Mouse (Mus musculus) kidney, postnatal 4 days (tissue): ENCODE data around the gene Med17.

ENCODE experiments used
- DNase-seq, 2 experiments: peaks; one replicate each; pipeline ENCODE4 v3.0.0; 2021; ENCODE audit warnings: mixed read lengths in 2 of 2

Gene Med17

GRCm38 (mm10) chr9:15233604-15234003, 46.1 kb downstream of the Med17 start:
- DNase-seq, result no peak

GRCm38 (mm10) chr9:15232445-15232844, 47.3 kb downstream of the Med17 start:
- no peak for DNase-seq

DNA sequence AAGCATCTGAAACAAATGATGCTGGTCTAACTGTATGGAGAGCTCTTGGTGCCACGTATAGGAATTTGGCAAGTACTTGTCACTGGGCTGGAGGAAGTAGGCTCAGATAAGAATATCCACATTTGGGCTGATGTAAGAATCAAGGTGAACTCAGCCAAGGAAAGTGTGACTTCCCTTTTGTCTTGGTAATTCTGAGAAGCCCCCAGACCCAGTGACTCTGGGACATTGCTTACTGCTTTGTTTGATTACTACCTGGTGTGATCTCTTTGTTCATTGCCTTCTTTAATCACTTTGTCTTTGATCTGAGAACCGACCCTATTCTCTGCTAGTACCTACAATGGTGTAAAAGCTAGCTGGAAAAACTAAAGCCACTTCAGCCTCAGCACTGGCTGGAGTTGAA, 54.8 kb downstream of the Med17 start:
- no peak for DNase-seq

DNA sequence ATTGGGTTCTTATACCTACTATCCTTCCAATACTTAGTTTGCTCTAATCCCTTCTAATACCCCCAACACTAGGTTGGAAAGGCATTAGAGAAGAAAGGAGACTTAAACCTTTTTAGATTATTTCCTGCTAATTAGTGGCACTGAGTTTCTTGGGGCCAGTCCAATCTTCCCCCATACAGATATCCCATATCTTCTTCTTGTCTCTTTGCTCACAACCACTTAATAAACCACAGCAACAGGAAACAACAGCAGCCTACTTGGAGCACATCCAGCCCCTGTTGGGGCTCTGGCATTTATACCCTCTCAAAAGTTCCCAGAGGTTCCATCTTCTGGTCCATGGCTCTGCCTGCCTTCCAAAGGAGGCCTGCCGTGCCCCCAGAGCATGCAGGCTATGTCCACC, 66.0 kb downstream of the Med17 start:
- no peak for DNase-seq

DNA sequence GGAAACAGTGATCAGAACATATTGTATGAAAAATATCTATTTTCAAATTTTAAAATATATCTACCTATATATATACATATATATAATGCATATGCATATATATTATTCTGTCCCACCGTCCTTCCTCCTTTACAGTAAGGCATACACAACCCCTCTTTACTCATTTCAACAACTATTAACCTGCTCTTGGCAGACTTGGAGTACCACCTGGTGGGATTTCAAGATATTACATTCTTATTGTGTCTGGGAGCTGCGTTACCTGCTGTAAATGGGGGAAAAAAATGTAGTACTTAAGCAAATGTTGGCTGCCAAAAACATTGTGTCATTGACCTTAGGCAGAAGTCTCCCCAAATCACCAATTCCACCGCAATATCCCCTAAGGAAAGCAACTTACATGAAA, 67.9 kb downstream of the Med17 start:
- DNase-seq, result no peak
